Mouse (Mus musculus) CH12.LX (cell line): Measurements from ENCODE around the gene Dnmt3l. TPM values are rescaled to one million over a fixed set of nuclear protein-coding genes. Genes with fewer than 3 reads are reported as not detected.

Source experiments
- DNase-seq: peaks from one replicate; pipeline ENCODE4 v3.0.0-alpha.2; 2013; ENCODE audit errors: extremely low read depth
- H3K27ac ChIP-seq: 2 replicates; pipeline ENCODE4 v1.5.1; 2012; ENCODE audit warnings: low read depth, mild to moderate bottlenecking, control low read depth, moderate library complexity; ENCODE audit not compliant: insufficient read depth
- H3K27me3 ChIP-seq: replicated peaks from 2 replicates; pipeline ENCODE3; 2012; ENCODE audit warnings: inconsistent platforms
- H3K36me3 ChIP-seq, 2 experiments: replicated peaks in 1 of 2; 2 replicates each; pipeline versions ENCODE3 to v1.6.1; 2012; ENCODE audit warnings: inconsistent platforms in 1 of 2, low read length in 1 of 2, mild to moderate bottlenecking in 1 of 2, mixed read lengths in 1 of 2, moderate library complexity in 1 of 2; ENCODE audit not compliant: control insufficient read depth in 1 of 2, insufficient read depth in 1 of 2
- H3K4me1 ChIP-seq, 2 experiments: 2 replicates each; pipeline ENCODE4 v1.6.1; 2012; ENCODE audit warnings: inconsistent platforms in 1 of 2, moderate library complexity in 1 of 2; ENCODE audit not compliant: insufficient read depth in 2 of 2, control insufficient read depth in 1 of 2
- H3K4me2 ChIP-seq: 2 replicates; pipeline ENCODE4 v1.6.1; 2012; ENCODE audit warnings: low read depth, mild to moderate bottlenecking, control low read depth; ENCODE audit not compliant: poor library complexity, insufficient read depth, severe bottlenecking
- H3K4me3 ChIP-seq, 3 experiments: fragments of 150-350 bp in 1 of 3; sonication (generic) in 1 of 3; replicated peaks in 1 of 3; 2 replicates each; pipeline versions ENCODE3 to v1.5.1; 2011 to 2012; ENCODE audit warnings: low read depth in 2 of 3, low read length in 2 of 3, mild to moderate bottlenecking in 2 of 3, moderate library complexity in 2 of 3, control low read depth in 1 of 3, improper control_type of control experiment in 1 of 3, inconsistent platforms in 1 of 3, mixed read lengths in 1 of 3; ENCODE audit not compliant: poor library complexity in 1 of 3
- H3K79me2 ChIP-seq: replicated peaks from 2 replicates; pipeline ENCODE4 v1.6.1; 2012; ENCODE audit warnings: mild to moderate bottlenecking, moderate library complexity; ENCODE audit not compliant: control insufficient read depth, poor library complexity, insufficient read depth, severe bottlenecking; ENCODE audit errors: extremely low read depth
- H3K9ac ChIP-seq: 2 replicates; pipeline ENCODE4 v1.6.1; 2012; ENCODE audit warnings: low read depth, mild to moderate bottlenecking, control low read depth, moderate library complexity; ENCODE audit not compliant: insufficient read depth
- H3K9me3 ChIP-seq: replicated peaks from 2 replicates; pipeline ENCODE3; 2012; ENCODE audit warnings: low read length, inconsistent platforms, mixed read lengths
- CTCF ChIP-seq, 2 experiments: IDR thresholded peaks in 1 of 2; conservative IDR thresholded peaks in 1 of 2; 2 replicates each; pipeline ENCODE4 v1.5.1; 2011 to 2012; ENCODE audit warnings: low read depth in 2 of 2, low read length in 2 of 2, improper control_type of control experiment in 1 of 2, inconsistent platforms in 1 of 2, mild to moderate bottlenecking in 1 of 2, moderate library complexity in 1 of 2
- E2F4 ChIP-seq: IDR thresholded peaks from 2 replicates; pipeline ENCODE4 v1.6.1; 2011; ENCODE audit warnings: low read depth, low read length, improper control_type of control experiment; ENCODE audit not compliant: insufficient replicate concordance
- EP300 ChIP-seq: IDR thresholded peaks from 2 replicates; pipeline ENCODE4 v1.6.1; 2011; ENCODE audit warnings: low read length, improper control_type of control experiment
- HCFC1 ChIP-seq: IDR thresholded peaks from 2 replicates; pipeline ENCODE4 v1.6.1; 2012; ENCODE audit warnings: low read depth, mild to moderate bottlenecking, inconsistent platforms, low read length, improper control_type of control experiment
- IRF4 ChIP-seq: IDR thresholded peaks from 2 replicates; pipeline ENCODE4 v1.6.1; 2014; ENCODE audit warnings: low read depth, mild to moderate bottlenecking, inconsistent platforms, low read length, improper control_type of control experiment
- MEF2A ChIP-seq: IDR thresholded peaks from 2 replicates; pipeline ENCODE4 v1.6.1; 2014; ENCODE audit warnings: low read depth, mild to moderate bottlenecking, inconsistent platforms, low read length, improper control_type of control experiment, borderline replicate concordance
- NRF1 ChIP-seq: IDR thresholded peaks from 2 replicates; pipeline ENCODE4 v1.6.1; 2014; ENCODE audit warnings: low read depth, mild to moderate bottlenecking, inconsistent platforms, low read length, improper control_type of control experiment, moderate library complexity
- POLR2A ChIP-seq: IDR thresholded peaks from 2 replicates; pipeline ENCODE4 v1.6.1; 2011; ENCODE audit warnings: low read depth, mild to moderate bottlenecking, improper control_type of control experiment, low read length
- POLR2AphosphoS2 ChIP-seq: IDR thresholded peaks from 2 replicates; pipeline ENCODE4 v1.6.1; 2011; ENCODE audit warnings: low read depth, low read length, improper control_type of control experiment
- SIN3A ChIP-seq: IDR thresholded peaks from 2 replicates; pipeline ENCODE4 v1.6.1; 2012; ENCODE audit warnings: low read length, improper control_type of control experiment, inconsistent platforms
- TBP ChIP-seq: conservative IDR thresholded peaks from 2 replicates; pipeline ENCODE4 v1.6.1; 2011; ENCODE audit warnings: low read depth, low read length, improper control_type of control experiment
- TCF12 ChIP-seq: IDR thresholded peaks from 2 replicates; pipeline ENCODE4 v1.6.1; 2014; ENCODE audit warnings: low read depth, mild to moderate bottlenecking, inconsistent platforms, low read length, improper control_type of control experiment
- ZKSCAN1 ChIP-seq: IDR thresholded peaks from 2 replicates; pipeline ENCODE4 v1.6.1; 2012; ENCODE audit warnings: low read depth, inconsistent platforms, low read length, improper control_type of control experiment, borderline replicate concordance
- ZMIZ1 ChIP-seq: IDR thresholded peaks from 2 replicates; pipeline ENCODE4 v1.6.1; 2012; ENCODE audit warnings: low read depth, mild to moderate bottlenecking, inconsistent platforms, low read length, improper control_type of control experiment
- dilution Hi-C: fragments of 300-500 bp; cut with MboI; formaldehyde crosslinking; loops from 2 replicates; pipeline ENCODE4 v1.14.3; 2020; ENCODE audit warnings: low sequenced_read_pairs; ENCODE audit not compliant: extremely low pct_unique_long_range_greater_than_20kb, extremely low pct_ligation_motif_present
- in situ Hi-C: fragments of 300-500 bp; cut with MboI; formaldehyde crosslinking; loops from 3 replicates; pipeline ENCODE4 v1.14.3; 2019; ENCODE audit warnings: low sequenced_read_pairs, low pct_ligation_motif_present, low pct_unique_long_range_greater_than_20kb, mixed read lengths
- polyA plus RNA-seq: library from polyadenylated mRNA; unstranded; fragments of >175 nt; gene quantifications from 2 replicates; pipeline ENCODE4 v1.2.1, GENCODE M21; 2012; ENCODE audit warnings: low read depth; ENCODE audit not compliant: insufficient read length
- total RNA-seq, 2 experiments: library from RNA; depleted of rRNA; stranded (reverse); fragments of 300-350 nt in 1 of 2; fragments of >200 nt in 1 of 2; gene quantifications; 2 replicates each; pipeline ENCODE4 v1.2.3; 2012 to 2014

The Dnmt3l gene
- total and polyA plus RNA-seq, 3 experiments = 0.21 to 0.23 TPM; not detected in 1

DNA sequence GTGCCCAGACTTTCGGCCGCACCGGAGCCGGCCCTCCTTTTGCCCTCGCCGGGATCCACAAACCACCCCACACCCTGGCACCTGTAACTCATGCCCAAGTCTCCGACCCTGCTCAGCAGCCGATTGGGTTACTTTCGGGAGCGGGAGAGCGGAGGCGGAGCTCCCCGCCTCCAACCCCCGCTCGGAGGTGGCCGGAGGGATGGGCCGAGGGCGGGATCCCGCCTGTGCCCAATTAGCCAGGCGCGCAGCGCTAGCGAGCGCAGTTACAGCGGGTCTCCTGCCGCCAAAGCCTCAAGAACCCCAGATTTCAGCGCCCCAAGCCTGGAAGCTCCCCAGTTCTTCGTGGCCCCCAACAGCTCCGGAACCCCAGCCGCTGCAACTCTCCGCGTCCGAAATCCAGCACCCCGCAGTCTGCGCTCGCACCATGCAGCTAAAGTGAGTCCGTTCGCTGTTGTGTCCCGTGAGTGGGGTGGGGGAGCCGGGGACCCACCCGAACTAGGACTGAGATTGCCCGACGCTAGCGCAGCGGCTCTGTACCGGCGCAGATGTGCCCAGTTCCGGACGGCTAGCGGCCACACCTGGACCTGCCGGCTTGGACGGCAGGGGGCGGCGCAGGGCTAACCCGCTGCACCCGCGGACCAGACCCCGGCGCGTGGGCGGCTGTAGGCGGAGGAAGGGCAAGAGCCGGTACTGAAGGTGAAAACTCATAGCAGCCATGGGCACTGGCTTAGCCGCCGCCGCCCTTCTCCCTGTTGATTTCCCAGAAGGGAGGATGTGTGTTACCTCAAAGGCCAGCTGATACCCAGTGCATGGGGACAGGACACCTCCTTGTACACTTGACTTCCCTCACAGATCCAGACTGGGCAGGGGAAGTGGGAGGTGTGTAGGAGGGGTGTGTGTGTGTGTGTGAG, 27.6 kb downstream of the Dnmt3l start, which contains the start of gene Icosl (continued):
- TF ChIP-seq CTCF (conservative IDR thresholded peaks at IDR 0.05 in 1 of 2, IDR thresholded peaks at IDR 0.05 in 1 of 2; ENCODE audit: low read depth in 2 of 2, low read length in 2 of 2) = peak in 1 of 2 experiments; percentile 80; a peak in 2 of 4 replicates

DNA sequence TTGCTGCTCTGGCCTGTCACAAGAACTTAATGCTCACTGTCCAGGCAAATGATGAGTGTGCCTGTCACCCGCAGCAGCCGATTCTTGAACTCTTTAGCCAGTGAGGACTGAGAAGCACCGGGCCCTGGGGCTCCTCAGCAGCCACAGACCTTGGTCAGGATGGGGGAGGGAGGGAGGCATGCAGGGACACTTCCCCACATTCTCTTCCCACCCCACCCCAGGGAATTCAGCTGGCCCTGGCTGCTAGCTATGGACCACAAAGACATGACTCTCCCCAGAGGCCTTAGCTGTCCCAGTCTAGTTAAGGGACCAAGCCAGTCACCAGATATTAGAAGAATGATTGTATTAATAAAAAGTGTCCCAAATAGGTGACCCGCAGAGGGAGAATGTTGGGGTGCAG, 32.4 kb downstream of the Dnmt3l start:
- no peaks in the 10 kb centered on the region for H3K79me2 ChIP-seq
- peaks cover 30% of the 10 kb centered on the region for H3K27me3 ChIP-seq
- dilution Hi-C loops = no loop called here
- no peak overlapping the region for H3K4me2 ChIP-seq
- peaks cover 4% of the 10 kb centered on the region for H3K9me3 ChIP-seq
- peaks cover 0 to 54% of the 10 kb centered on the region in 2 experiments for H3K36me3 ChIP-seq
- peaks cover 17 to 30% of the 10 kb centered on the region in 2 experiments for H3K4me1 ChIP-seq
- DNase-seq = no peak
- no peak overlapping the region for H3K9ac ChIP-seq
- no peak for TF ChIP-seq ZKSCAN1
- TF ChIP-seq MEF2A = no peak
- TF ChIP-seq ZMIZ1 = no peak
- no peak for TF ChIP-seq TCF12
- no peak for TF ChIP-seq SIN3A
- no peak for TF ChIP-seq POLR2AphosphoS2
- no peak for TF ChIP-seq E2F4
- no peak overlapping the region for H3K27ac ChIP-seq
- H3K4me3 ChIP-seq = no peak overlapping the region
- in situ Hi-C loops = no loop called here

DNA sequence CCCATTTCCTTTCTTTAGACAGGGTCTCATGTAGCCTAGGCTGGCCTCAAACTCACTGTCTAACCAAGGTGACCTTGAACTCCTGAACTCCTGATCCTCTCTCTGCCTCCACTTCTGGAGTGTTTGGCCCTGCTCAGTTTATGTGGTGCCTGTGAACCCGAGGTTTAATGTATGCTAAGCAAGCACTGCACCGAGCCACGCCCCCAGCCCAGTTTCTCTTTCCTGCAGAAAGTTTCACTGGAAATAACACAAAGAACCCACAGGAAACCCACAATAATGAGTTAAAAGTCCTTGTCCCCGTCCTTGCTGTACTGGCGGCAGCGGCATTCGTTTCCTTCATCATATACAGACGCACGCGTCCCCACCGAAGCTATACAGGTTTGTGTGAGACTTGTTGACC, 33.2 kb downstream of the Dnmt3l start:
- DNase-seq = no peak
- in situ Hi-C loops (no loop called here), dilution Hi-C loops (no loop called here)
- Histone ChIP-seq H3K27me3 (peaks cover 23% of the 10 kb centered on the region), H3K36me3 (peaks cover 0 to 61% of the 10 kb centered on the region in 2 experiments), H3K9ac (no peak overlapping the region), H3K4me3 (no peak overlapping the region), H3K4me2 (no peak overlapping the region), H3K9me3 (peaks cover 4% of the 10 kb centered on the region), H3K79me2 (no peaks in the 10 kb centered on the region), H3K27ac (no peak overlapping the region), H3K4me1 (peaks cover 13 to 22% of the 10 kb centered on the region in 2 experiments)
- TF ChIP-seq NRF1 (no peak), EP300 (peak; percentile 10; the same call in 1 of the 2 replicates), HCFC1 (no peak), IRF4 (0 out of 2 replicates have a peak, but pooled peaks have one; percentile 20), MEF2A (no peak), TBP (no peak), POLR2A (no peak)
- TF ChIP-seq, all 38 proteins: peak for 2
